Mouse (Mus musculus): Measurements from ENCODE around the gene Clec1a. TPM values are rescaled to one million over a fixed set of nuclear protein-coding genes. Genes with fewer than 3 reads are reported as not detected.

Clec1a gene
- 1.1 and 1.3 TPM in 2 replicates for polyA plus RNA-seq (2015; fragmentation: Nextera tagmentation; extraction: Ambion mirVana)

DNA sequence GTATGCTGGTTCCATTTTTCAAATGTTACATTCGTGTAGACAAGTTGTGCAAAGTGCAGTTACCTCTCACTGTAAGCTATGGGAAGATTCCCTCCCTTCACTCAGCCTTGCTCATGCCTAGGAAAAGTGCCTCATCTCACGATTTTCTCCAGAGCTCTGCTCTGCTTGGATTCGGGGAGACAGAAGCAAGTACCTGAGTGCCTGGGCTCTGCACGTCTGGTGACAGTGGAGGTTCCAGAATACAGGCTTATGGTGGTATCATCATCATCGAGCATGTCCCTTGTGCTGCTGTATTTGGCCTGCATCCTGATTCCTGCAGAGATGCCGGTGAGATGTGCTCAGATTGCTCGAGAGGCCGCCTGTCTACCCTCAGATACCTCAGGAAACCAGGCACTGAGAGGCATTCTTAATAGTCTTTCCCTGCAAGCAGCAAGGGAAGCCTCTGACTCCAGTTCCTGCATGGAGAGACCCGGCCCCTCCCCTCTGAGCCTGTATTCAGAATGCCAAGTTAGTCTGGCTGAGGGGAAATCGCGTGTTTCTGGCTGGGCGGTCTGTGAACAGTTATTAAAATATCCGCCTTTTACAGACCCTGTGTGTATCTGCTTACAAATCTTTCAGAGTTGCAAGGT, at the start of gene Clec1a:
Clec1a (minus strand) TSS at position 590 of the 629 bp plus-strand sequence.

GRCm38 (mm10) chr6:129408562-129408961, 43.2 kb downstream of the Clec1a start, which contains the start of gene Clec9a:
Gene Clec9a (plus strand): TSS chr6:129408862.

DNA sequence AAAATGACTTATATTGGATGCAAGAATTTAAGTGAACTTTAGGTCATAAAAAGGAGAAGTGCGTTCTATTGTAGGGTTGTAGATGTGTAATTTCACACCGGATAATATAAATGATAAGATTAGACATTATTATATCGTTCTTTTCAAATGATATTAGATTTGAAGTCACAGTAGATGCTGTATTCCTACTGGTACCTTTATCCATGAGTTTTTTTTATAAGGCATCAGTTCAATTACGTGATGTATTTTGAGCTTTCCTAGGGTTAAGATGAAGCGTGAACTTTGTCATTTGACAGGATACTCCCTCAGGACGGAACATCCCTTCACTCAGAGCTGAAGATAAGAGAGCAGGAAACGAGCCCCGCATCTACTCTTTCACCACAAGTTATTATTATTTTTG, 54.8 kb downstream of the Clec1a start, which contains the start of gene Clec1b:
Clec1b (plus strand) TSS at position 301 of the 400 bp plus-strand sequence.

DNA sequence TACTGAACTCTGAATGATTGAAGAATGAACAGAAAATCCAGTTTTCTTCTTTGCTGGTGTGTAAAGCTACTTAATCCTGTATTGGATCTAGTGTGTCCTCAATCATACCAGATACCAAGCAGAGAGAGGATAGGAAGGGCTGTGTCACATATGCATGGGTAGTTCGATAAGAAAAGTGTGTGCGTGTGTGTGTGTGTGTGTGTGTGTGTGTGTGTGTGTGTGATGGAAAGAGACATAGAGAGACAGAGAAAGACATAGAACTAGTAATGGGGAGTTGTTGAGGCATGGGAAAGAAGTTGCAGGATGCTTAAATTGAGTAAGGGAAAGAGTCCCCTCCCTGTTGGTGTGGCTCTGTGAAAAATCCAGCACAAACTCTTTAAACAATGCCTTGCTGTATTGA, 66.0 kb downstream of the Clec1a start, which contains the start of gene Clec12b:
Clec12b (minus strand) TSS at position 101 of the 400 bp plus-strand sequence.

Other genes with a start within 250 kb of the Clec1a start
- gene Cd69, start 176.6 kb downstream of the Clec1a start, polyA plus RNA-seq (2015; fragmentation: Nextera tagmentation; extraction: Ambion mirVana), result not detected in 2 replicates
- not detected in 2 replicates for gene 4922502D21Rik, start 120.2 kb downstream of the Clec1a start, polyA plus RNA-seq (2015; fragmentation: Nextera tagmentation; extraction: Ambion mirVana)
- 0.25 and 0.73 TPM in 2 replicates for gene Clec12a, start 109.3 kb downstream of the Clec1a start, polyA plus RNA-seq (2015; fragmentation: Nextera tagmentation; extraction: Ambion mirVana)
- gene Clec12b, start 66.1 kb downstream of the Clec1a start, polyA plus RNA-seq (2015; fragmentation: Nextera tagmentation; extraction: Ambion mirVana), result not detected in 2 replicates
- 0.28 and 1.9 TPM in 2 replicates for gene Clec1b, start 54.7 kb downstream of the Clec1a start, polyA plus RNA-seq (2015; fragmentation: Nextera tagmentation; extraction: Ambion mirVana)
- not detected in 2 replicates for gene Clec9a, start 43.1 kb downstream of the Clec1a start, polyA plus RNA-seq (2015; fragmentation: Nextera tagmentation; extraction: Ambion mirVana)
- 1.4 and 16.2 TPM in 2 replicates for gene Olr1, start 55.2 kb upstream of the Clec1a start, polyA plus RNA-seq (2015; fragmentation: Nextera tagmentation; extraction: Ambion mirVana)
- gene Tmem52b, start 60.6 kb upstream of the Clec1a start, polyA plus RNA-seq (2015; fragmentation: Nextera tagmentation; extraction: Ambion mirVana), result not detected in 2 replicates
- gene Gabarapl1, start 81.2 kb upstream of the Clec1a start, polyA plus RNA-seq (2015; fragmentation: Nextera tagmentation; extraction: Ambion mirVana), result 41.1 and 44.2 TPM in 2 replicates
- not detected in 2 replicates for gene Klre1, start 125.9 kb upstream of the Clec1a start, polyA plus RNA-seq (2015; fragmentation: Nextera tagmentation; extraction: Ambion mirVana)
- not detected in 2 replicates for gene Klrd1, start 139.8 kb upstream of the Clec1a start, polyA plus RNA-seq (2015; fragmentation: Nextera tagmentation; extraction: Ambion mirVana)
- gene Klrk1, start 171.9 kb upstream of the Clec1a start, polyA plus RNA-seq (2015; fragmentation: Nextera tagmentation; extraction: Ambion mirVana), result not detected in 2 replicates
- gene Klrc3, start 191.3 kb upstream of the Clec1a start, polyA plus RNA-seq (2015; fragmentation: Nextera tagmentation; extraction: Ambion mirVana), result not detected in 2 replicates
- gene Klrc2, start 208.7 kb upstream of the Clec1a start, polyA plus RNA-seq (2015; fragmentation: Nextera tagmentation; extraction: Ambion mirVana), result not detected in 2 replicates
- not detected in 2 replicates for gene Klrc1, start 227.0 kb upstream of the Clec1a start, polyA plus RNA-seq (2015; fragmentation: Nextera tagmentation; extraction: Ambion mirVana)

Data from urinary bladder, postnatal 0 days (tissue).